Comparison of ENCODE assay signal across 22 mouse cellular contexts in genomic region chr17:75388402-75388801, GRCm38 (mm10).
"Had no signal": no experiment of that assay in that cellular context is flagged by ENCODE, and none has a peak within 500 bp of the region (broad histone marks: within the 10 kb centered on the region; RNA-seq: fewer than 3 reads in every experiment).

No protein-coding gene starts in this region.

- H3K9ac ChIP-seq: limb, embryonic 13.5 days; liver, embryonic 12.5 days; liver, embryonic 15.5 days; lung, embryonic 15.5 days; midbrain, embryonic 13.5 days; stomach, embryonic 15.5 days had no signal

- H3K4me3 ChIP-seq: limb, embryonic 10.5 days; limb, embryonic 13.5 days; liver, embryonic 12.5 days; liver, embryonic 15.5 days; lung, embryonic 15.5 days; megakaryocyte, embryonic 14.5 days; midbrain, embryonic 10.5 days; midbrain, embryonic 13.5 days; myocyte; stomach, embryonic 15.5 days had no signal

- H3K36me3 ChIP-seq: liver, embryonic 12.5 days; liver, embryonic 15.5 days; midbrain, embryonic 13.5 days had no signal

- H3K27ac ChIP-seq: limb, embryonic 10.5 days; limb, embryonic 13.5 days; liver, embryonic 12.5 days; liver, embryonic 15.5 days; lung, embryonic 15.5 days; midbrain, embryonic 10.5 days; midbrain, embryonic 13.5 days; stomach, embryonic 15.5 days had no signal

- DNase-seq: kidney, adult 9 months; kidney, postnatal 14 days; kidney, postnatal 4 days; layer of hippocampus, adult 9-11 months; layer of hippocampus, postnatal 36 days; liver; lung, adult 18-20 months; lung, postnatal 10 days; lung, postnatal 36 days; right cerebral cortex, postnatal 25 days; spleen, adult 18-20 months; thymus, postnatal 25 days had no signal

- H3K9me3 ChIP-seq: limb, embryonic 10.5 days; limb, embryonic 13.5 days; liver, embryonic 12.5 days; liver, embryonic 15.5 days; lung, embryonic 15.5 days; megakaryocyte, embryonic 14.5 days; midbrain, embryonic 10.5 days; midbrain, embryonic 13.5 days; stomach, embryonic 15.5 days had no signal

- H3K4me1 ChIP-seq: limb, embryonic 10.5 days; limb, embryonic 13.5 days; liver, embryonic 12.5 days; liver, embryonic 15.5 days; lung, embryonic 15.5 days; midbrain, embryonic 10.5 days; midbrain, embryonic 13.5 days; stomach, embryonic 15.5 days had no signal
